Mouse (Mus musculus) hindbrain, embryonic 13.5 days (tissue): Measurements from ENCODE around the gene Btbd11. TPM values are rescaled to one million over a fixed set of nuclear protein-coding genes. Genes with fewer than 3 reads are reported as not detected.

ENCODE experiments used
- ATAC-seq: fragments of 200-750 bp; cut with Nextera tagmentation; 2 replicates; pipeline ENCODE4 v1.8.0; 2017; ENCODE audit warnings: moderate TSS enrichment; ENCODE audit not compliant: low FRiP score
- H3K27ac ChIP-seq: fragments of 300-500 bp; sonication (generic); 2 replicates; pipeline ENCODE4 v1.5.1; 2015; ENCODE audit warnings: inconsistent platforms, mild to moderate bottlenecking, moderate library complexity
- H3K27me3 ChIP-seq: fragments of 300-500 bp; sonication (generic); 2 replicates; pipeline ENCODE4 v1.6.1; 2015; ENCODE audit warnings: mild to moderate bottlenecking, inconsistent platforms
- H3K36me3 ChIP-seq: fragments of 300-500 bp; sonication (generic); 2 replicates; pipeline ENCODE4 v1.6.1; 2015; ENCODE audit warnings: mild to moderate bottlenecking, inconsistent platforms
- H3K4me1 ChIP-seq: fragments of 300-500 bp; sonication (generic); replicated peaks from 2 replicates; pipeline ENCODE4 v1.6.1; 2015; ENCODE audit warnings: inconsistent platforms
- H3K4me2 ChIP-seq: fragments of 300-500 bp; sonication (generic); 2 replicates; pipeline ENCODE4 v1.6.1; 2015; ENCODE audit warnings: inconsistent platforms, mild to moderate bottlenecking, moderate library complexity
- H3K4me3 ChIP-seq: fragments of 300-500 bp; sonication (generic); 2 replicates; pipeline ENCODE4 v1.5.1; 2015; ENCODE audit warnings: mild to moderate bottlenecking, inconsistent platforms
- H3K9ac ChIP-seq: fragments of 300-500 bp; sonication (generic); 2 replicates; pipeline ENCODE4 v1.6.1; 2015; ENCODE audit warnings: mild to moderate bottlenecking, inconsistent platforms
- H3K9me3 ChIP-seq: fragments of 300-500 bp; sonication (generic); 2 replicates; pipeline ENCODE4 v1.6.1; 2016; ENCODE audit warnings: inconsistent platforms
- WGBS: fragments of 180-500 bp; shearing (Covaris S2); methylation state at CpG from one replicate; pipeline ENCODE4 v1.1.7; 2015; 5-methylcytosine and 5-hydroxymethylcytosine counted together
- polyA plus RNA-seq: library from polyadenylated mRNA; unstranded; fragments of >200 nt; fragmentation: Nextera tagmentation; extraction: Ambion mirVana; gene quantifications from 2 replicates; pipeline ENCODE4 v1.2.1, GENCODE M21; 2015

The Btbd11 gene
- polyA plus RNA-seq, 1 experiment from 2014 or later: 14.5 TPM

GRCm38 (mm10) chr10:85486456-85486855, 99.8 kb downstream of the Btbd11 start:
- ATAC-seq: no peak
- Histone ChIP-seq H3K4me1 (peaks cover 18% of the 10 kb centered on the region), H3K27me3 (no peaks in the 10 kb centered on the region), H3K9ac (no peak overlapping the region), H3K9me3 (no peaks in the 10 kb centered on the region; the same call in 1 of the 2 replicates), H3K4me3 (no peak overlapping the region), H3K36me3 (no peaks in the 10 kb centered on the region), H3K4me2 (no peak overlapping the region), H3K27ac (no peak overlapping the region)
- 97% methylated on average over 3 of the region's 3 CpGs for WGBS

DNA sequence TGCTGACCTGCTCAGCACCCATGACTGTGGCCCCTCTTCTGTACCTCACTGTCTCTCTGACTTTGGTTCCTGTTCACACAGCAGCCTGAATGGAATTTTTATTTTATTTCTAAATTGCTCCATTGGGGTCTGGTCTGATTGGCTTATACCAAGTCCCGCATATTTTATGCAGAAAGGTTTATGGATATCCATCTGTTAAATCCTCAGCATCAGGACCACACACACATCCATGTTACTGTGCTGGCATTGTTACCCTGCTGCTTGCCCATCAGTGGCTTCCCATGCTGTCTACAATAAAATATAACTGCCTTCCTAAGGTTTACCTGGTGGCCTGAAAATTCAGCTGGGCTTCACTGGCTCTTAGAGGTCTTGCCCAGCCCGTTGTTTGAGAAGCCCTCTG, 106.0 kb downstream of the Btbd11 start:
- H3K9me3 ChIP-seq: no peaks in the 10 kb centered on the region; the same call in 1 of the 2 replicates
- H3K9ac ChIP-seq: no peak overlapping the region
- WGBS: 76% methylated on average over 2 of the region's 2 CpGs
- H3K27me3 ChIP-seq: no peaks in the 10 kb centered on the region
- peak overlapping the region; percentile 9; the same call in 1 of the 2 replicates for H3K27ac ChIP-seq
- ATAC-seq: no peak
- no peak overlapping the region for H3K4me3 ChIP-seq
- no peaks in the 10 kb centered on the region for H3K36me3 ChIP-seq
- H3K4me1 ChIP-seq: peaks cover 6% of the 10 kb centered on the region
- no peak overlapping the region for H3K4me2 ChIP-seq

DNA sequence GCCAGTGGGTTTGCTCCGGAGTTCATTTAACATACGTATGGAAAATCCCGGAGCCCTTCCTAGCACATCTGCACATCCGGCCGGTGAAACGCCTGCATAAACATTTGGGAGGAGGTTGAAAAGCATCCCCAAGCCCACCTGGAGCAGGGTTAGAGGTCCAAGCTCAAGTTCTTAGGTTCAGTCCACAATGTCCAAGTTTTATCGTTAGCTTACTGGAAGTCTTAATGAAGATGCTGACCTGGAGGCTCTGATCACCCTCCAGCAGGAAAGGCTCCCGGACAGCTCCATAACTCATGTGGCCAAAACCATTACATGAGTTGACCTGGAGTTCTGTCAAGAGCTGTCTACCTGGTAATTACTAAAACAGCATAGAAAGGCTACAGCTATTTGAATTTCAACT, 109.7 kb downstream of the Btbd11 start:
- no peaks in the 10 kb centered on the region for H3K36me3 ChIP-seq
- no peak for ATAC-seq
- no peak overlapping the region for H3K27ac ChIP-seq
- no peaks in the 10 kb centered on the region for H3K27me3 ChIP-seq
- no peaks in the 10 kb centered on the region for H3K9me3 ChIP-seq
- no peak overlapping the region for H3K4me2 ChIP-seq
- H3K4me3 ChIP-seq: no peak overlapping the region
- H3K4me1 ChIP-seq: peaks cover 6% of the 10 kb centered on the region
- H3K9ac ChIP-seq: no peak overlapping the region
- WGBS: 91% methylated on average over 8 of the region's 8 CpGs

DNA sequence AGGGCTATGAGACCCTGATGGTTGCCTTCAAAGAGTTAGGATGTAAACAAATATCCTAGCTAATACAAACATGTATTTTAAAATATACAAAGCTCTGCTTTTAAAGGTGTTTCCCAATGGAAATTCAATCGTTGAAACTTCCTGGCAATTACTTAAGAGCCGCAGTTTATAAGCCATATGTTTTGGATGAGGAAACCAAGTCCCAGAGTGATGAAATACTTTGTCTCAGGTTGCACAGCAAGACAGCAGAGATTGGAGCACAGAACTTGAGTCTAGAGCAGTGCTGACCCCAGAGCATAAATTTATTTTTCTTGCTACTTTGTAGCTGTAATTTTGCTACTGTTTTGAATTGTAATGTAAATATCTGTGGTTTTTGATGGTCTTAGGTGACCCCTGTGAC, 110.4 kb downstream of the Btbd11 start:
- WGBS: 84% methylated on average over 2 of the region's 2 CpGs
- no peak overlapping the region for H3K4me3 ChIP-seq
- no peak overlapping the region for H3K4me2 ChIP-seq
- ATAC-seq: no peak
- H3K9ac ChIP-seq: no peak overlapping the region
- no peaks in the 10 kb centered on the region for H3K27me3 ChIP-seq
- H3K27ac ChIP-seq: no peak overlapping the region
- no peaks in the 10 kb centered on the region for H3K36me3 ChIP-seq
- no peaks in the 10 kb centered on the region for H3K9me3 ChIP-seq
- peaks cover 6% of the 10 kb centered on the region for H3K4me1 ChIP-seq

DNA sequence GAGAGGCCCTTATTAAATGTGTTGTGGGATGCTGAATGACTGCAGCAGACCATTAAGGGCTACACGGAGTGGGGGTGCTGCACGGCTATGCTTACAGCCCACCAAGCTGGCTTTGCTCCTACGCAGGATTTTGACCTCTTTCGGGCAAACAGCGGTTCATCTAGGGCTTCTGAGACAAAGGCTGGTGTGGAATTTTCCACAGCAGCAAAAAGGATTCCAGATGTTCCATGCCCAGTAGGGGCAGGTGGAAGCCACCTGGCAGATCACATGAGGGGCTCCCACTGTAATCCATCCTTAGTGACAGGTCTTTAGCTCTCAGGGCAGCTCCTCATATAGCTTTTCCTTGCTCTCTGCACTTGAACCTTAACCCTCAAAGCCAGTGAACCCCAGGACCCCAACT, 111.3 kb downstream of the Btbd11 start:
- Histone ChIP-seq H3K4me1 (no peaks in the 10 kb centered on the region; the same call in 1 of the 2 replicates), H3K9me3 (no peaks in the 10 kb centered on the region), H3K27ac (0 out of 2 replicates have a peak overlapping the region, but pooled peaks have one; percentile 5), H3K4me2 (no peak overlapping the region), H3K27me3 (no peaks in the 10 kb centered on the region), H3K9ac (no peak overlapping the region), H3K36me3 (no peaks in the 10 kb centered on the region), H3K4me3 (no peak overlapping the region)
- WGBS: 85% methylated on average over 5 of the region's 5 CpGs
- no peak for ATAC-seq

DNA sequence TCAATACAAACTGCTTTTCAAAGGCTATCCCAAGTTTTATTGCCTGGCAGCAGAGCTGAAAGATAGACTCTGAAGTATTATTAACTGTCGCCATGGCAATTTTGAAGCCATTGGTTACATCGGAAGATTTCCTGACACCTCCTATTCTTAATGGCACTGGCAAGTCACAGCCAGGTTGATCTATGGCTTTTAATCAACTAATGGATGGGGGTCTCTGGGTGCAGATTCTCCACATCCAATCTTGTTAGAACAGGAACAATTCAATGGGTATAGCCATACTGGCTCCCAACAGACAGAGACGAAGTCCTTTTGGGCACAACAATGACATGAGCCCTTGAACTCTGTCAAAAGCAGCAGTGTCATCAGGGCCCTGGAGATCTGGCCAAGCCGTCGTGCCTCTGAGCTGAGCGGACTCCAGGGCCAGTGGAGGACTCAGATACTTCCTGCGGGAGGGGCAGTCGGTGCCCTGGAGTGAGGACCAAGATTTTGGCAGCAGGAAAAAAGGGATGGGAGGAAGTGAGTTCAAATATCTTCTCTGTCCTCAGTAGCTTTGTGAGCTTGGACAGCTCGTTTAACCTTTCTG, 114.0 kb downstream of the Btbd11 start:
- Histone ChIP-seq H3K36me3 (no peaks in the 10 kb centered on the region), H3K9me3 (no peaks in the 10 kb centered on the region), H3K4me3 (no peak overlapping the region), H3K4me2 (no peak overlapping the region), H3K27ac (no peak overlapping the region), H3K4me1 (no peaks in the 10 kb centered on the region; the same call in 1 of the 2 replicates), H3K9ac (no peak overlapping the region), H3K27me3 (no peaks in the 10 kb centered on the region)
- 40% methylated on average over 9 of the region's 9 CpGs for WGBS
- ATAC-seq: no peak

DNA sequence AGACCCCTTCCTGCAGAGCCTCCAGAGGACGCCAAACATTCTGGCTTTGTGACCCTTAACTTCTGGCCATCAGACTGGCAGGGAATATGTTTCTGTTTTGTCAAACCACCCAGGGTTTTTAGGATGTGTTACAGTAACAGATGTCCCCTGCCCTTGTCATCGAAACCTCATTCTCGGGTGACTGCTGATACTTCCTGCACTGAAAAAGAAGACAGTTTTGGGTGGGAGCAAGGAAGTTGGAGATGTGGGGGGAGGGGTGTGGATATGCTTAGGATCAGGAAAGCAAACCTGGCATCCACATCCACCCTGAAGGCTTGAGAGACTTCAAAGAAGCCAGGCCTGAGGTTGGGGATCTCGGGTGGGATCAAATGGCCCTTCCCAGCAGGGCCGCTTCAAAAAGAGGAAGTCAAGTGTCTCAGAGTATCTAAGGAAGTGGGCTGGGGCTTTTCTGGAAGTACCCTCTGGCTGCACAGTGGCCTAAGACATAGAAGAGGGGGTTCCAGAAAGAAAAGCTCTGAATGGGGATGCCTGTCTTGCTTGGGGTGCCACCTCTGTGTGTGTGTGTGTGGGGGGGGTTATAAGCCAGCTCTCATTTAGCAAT, 115.5 kb downstream of the Btbd11 start:
- Histone ChIP-seq H3K4me1 (no peaks in the 10 kb centered on the region; the same call in 1 of the 2 replicates), H3K4me2 (no peak overlapping the region), H3K27me3 (no peaks in the 10 kb centered on the region), H3K9ac (no peak overlapping the region), H3K9me3 (no peaks in the 10 kb centered on the region), H3K4me3 (no peak overlapping the region), H3K36me3 (no peaks in the 10 kb centered on the region), H3K27ac (no peak overlapping the region)
- no peak for ATAC-seq
- 60% methylated on average over 5 of the region's 5 CpGs for WGBS

- Histone ChIP-seq H3K4me1 (no peaks in the 10 kb centered on the region; the same call in 1 of the 2 replicates), H3K36me3 (no peaks in the 10 kb centered on the region), H3K4me2 (no peak overlapping the region), H3K9me3 (no peaks in the 10 kb centered on the region), H3K4me3 (no peak overlapping the region), H3K9ac (no peak overlapping the region), H3K27me3 (no peaks in the 10 kb centered on the region), H3K27ac (no peak overlapping the region)
- WGBS: 69% methylated on average over 9 of the region's 9 CpGs
- no peak for ATAC-seq
Observed at GRCm38 (mm10) chr10:85502656-85503055, 116.0 kb downstream of the Btbd11 start.

DNA sequence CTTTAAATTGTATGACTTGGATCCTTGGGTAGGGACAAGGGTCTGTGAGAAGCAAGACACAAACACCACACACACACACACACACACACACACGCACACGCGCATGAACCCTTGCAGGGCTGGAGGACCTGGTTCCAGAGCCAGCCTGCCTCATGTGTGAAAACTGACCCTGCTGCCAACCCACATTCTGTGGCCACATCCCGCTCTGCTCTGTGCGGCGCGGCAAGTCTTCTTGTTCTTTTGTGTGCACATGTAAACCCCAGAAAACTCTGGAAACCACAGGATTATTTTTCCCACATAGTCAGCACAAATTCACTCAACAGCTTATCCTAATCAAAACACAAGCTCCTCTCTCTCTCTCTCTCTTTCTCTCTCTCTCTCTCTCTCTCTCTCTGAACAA, 116.8 kb downstream of the Btbd11 start:
- H3K27ac ChIP-seq: no peak overlapping the region
- H3K4me3 ChIP-seq: no peak overlapping the region
- 93% methylated on average over 7 of the region's 7 CpGs for WGBS
- H3K27me3 ChIP-seq: no peaks in the 10 kb centered on the region
- no peak overlapping the region for H3K4me2 ChIP-seq
- no peak for ATAC-seq
- H3K9me3 ChIP-seq: no peaks in the 10 kb centered on the region
- H3K4me1 ChIP-seq: peaks cover 7% of the 10 kb centered on the region; the same call in 1 of the 2 replicates
- no peaks in the 10 kb centered on the region for H3K36me3 ChIP-seq
- H3K9ac ChIP-seq: no peak overlapping the region

- no peak for ATAC-seq
- peaks cover 17% of the 10 kb centered on the region for H3K4me1 ChIP-seq
Observed at GRCm38 (mm10) chr10:85507270-85508050, 120.8 kb downstream of the Btbd11 start.

GRCm38 (mm10) chr10:85508193-85508794, 121.7 kb downstream of the Btbd11 start:
- peaks cover 17% of the 10 kb centered on the region for H3K4me1 ChIP-seq
- no peaks in the 10 kb centered on the region for H3K9me3 ChIP-seq
- no peak overlapping the region for H3K4me2 ChIP-seq
- peak; percentile 75 for ATAC-seq
- no peak overlapping the region for H3K27ac ChIP-seq
- H3K9ac ChIP-seq: no peak overlapping the region
- no peaks in the 10 kb centered on the region for H3K36me3 ChIP-seq
- H3K4me3 ChIP-seq: no peak overlapping the region
- H3K27me3 ChIP-seq: no peaks in the 10 kb centered on the region
- WGBS: 39% methylated on average over 5 of the region's 5 CpGs

More at GRCm38 (mm10) chr10:85507270-85508050, 120.8 kb downstream of the Btbd11 start:
- H3K9me3 ChIP-seq: no peaks in the 10 kb centered on the region
- no peak overlapping the region for H3K4me2 ChIP-seq
- H3K4me3 ChIP-seq: no peak overlapping the region
- no peaks in the 10 kb centered on the region for H3K27me3 ChIP-seq
- no peak overlapping the region for H3K27ac ChIP-seq
- H3K36me3 ChIP-seq: no peaks in the 10 kb centered on the region
- H3K9ac ChIP-seq: no peak overlapping the region
- WGBS: 55% methylated on average over 5 of the region's 7 CpGs

- Histone ChIP-seq H3K27me3 (no peaks in the 10 kb centered on the region), H3K4me1 (peaks cover 17% of the 10 kb centered on the region), H3K36me3 (no peaks in the 10 kb centered on the region), H3K9me3 (no peaks in the 10 kb centered on the region), H3K4me2 (no peak overlapping the region), H3K27ac (no peak overlapping the region), H3K9ac (no peak overlapping the region), H3K4me3 (no peak overlapping the region)
- 80% methylated on average over 1 of the region's 1 CpGs for WGBS
- no peak for ATAC-seq
Observed at GRCm38 (mm10) chr10:85509000-85509399, 122.4 kb downstream of the Btbd11 start.
